In genomic region chr2:172644451-172644850, GRCm38 (mm10) we compare ENCODE assay signal across 18 mouse cellular contexts.
DNase-seq lines count a peak whose midpoint lies in the region; ATAC-seq and TF ChIP-seq lines count a peak whose summit lies in the region.
"Had no signal": no experiment of that assay in that cellular context is flagged by ENCODE, and none has a peak within 500 bp of the region (broad histone marks: within the 10 kb centered on the region; RNA-seq: fewer than 3 reads in every experiment).

No protein-coding gene starts in this region.

- intact Hi-C loops in heart, postnatal 10 days (cut with DNase I) = no loop called here
- intact Hi-C loops in gastrocnemius, postnatal 36 days (cut with DNase I) = no loop called here

- 35% methylated on average over 6 of the region's 6 CpGs for WGBS in heart, embryonic 16.5 days
- 37% methylated on average over 6 of the region's 6 CpGs for WGBS in limb, embryonic 10.5 days

- no peak overlapping the region for H3K4me2 ChIP-seq in heart, embryonic 16.5 days (ENCODE audit: low read depth, low read length)
- H3K4me2 ChIP-seq: forebrain, embryonic 12.5 days; midbrain, embryonic 15.5 days had no signal

- peak overlapping the region; percentile 42 for H3K27ac ChIP-seq in heart, embryonic 16.5 days (ENCODE audit: low read length)
- H3K27ac ChIP-seq in limb, embryonic 10.5 days = peak overlapping the region; percentile 73
- H3K27ac ChIP-seq: embryonic facial prominence, embryonic 12.5 days; forebrain, embryonic 12.5 days; kidney, postnatal 0 days; layer of hippocampus, adult 2 months; liver, embryonic 14.5 days; midbrain, embryonic 15.5 days had no signal

- no peak for ATAC-seq in heart, embryonic 16.5 days (replicated peaks; ENCODE audit: extremely low read depth, insufficient read depth, low FRiP score)
- ATAC-seq: inflammation-experienced regulatory T-cells, adult 6 months; midbrain, embryonic 15.5 days had no signal

- no peak for TF ChIP-seq CTCF in E14TG2a.4 (conservative IDR thresholded peaks at IDR 0.05; ENCODE audit: low read length)

- H3K9me3 ChIP-seq in heart, embryonic 16.5 days (replicated peaks; ENCODE audit: control insufficient read depth, low read length) = peaks cover 6% of the 10 kb centered on the region
- H3K9me3 ChIP-seq in E14TG2a.4 (ENCODE audit: low read length) = peaks cover 7% of the 10 kb centered on the region; the same call in 1 of the 2 replicates
- H3K9me3 ChIP-seq in limb, embryonic 10.5 days (replicated peaks) = no peaks in the 10 kb centered on the region
- H3K9me3 ChIP-seq: embryonic facial prominence, embryonic 12.5 days; forebrain, embryonic 12.5 days; midbrain, embryonic 15.5 days had no signal

- no peak for DNase-seq in heart, postnatal 10 days
- peak; percentile 94 for DNase-seq in 3T3-L1 (ENCODE audit: low read depth, low spot score)
- no peak for DNase-seq in limb, embryonic 10.5 days (ENCODE audit: low spot score)
- no peak for DNase-seq in layer of hippocampus, adult 9-11 months
- no peak for DNase-seq in gastrocnemius, postnatal 36 days
- DNase-seq: cerebellum, adult 2 months; retina, postnatal 1 day; thymus, adult 2 months had no signal

- H3K9ac ChIP-seq in heart, embryonic 16.5 days (ENCODE audit: low read length) = no peak overlapping the region
- H3K9ac ChIP-seq: embryonic facial prominence, embryonic 12.5 days; limb, embryonic 12.5 days; liver, embryonic 14.5 days; midbrain, embryonic 15.5 days had no signal

- H3K4me3 ChIP-seq in heart, embryonic 16.5 days (ENCODE audit: low read length) = no peak overlapping the region
- H3K4me3 ChIP-seq in E14TG2a.4 (replicated peaks; ENCODE audit: low read length) = peak overlapping the region; percentile 59
- H3K4me3 ChIP-seq in limb, embryonic 10.5 days = no peak overlapping the region
- H3K4me3 ChIP-seq: embryonic facial prominence, embryonic 12.5 days; forebrain, embryonic 12.5 days; layer of hippocampus, adult 2 months; limb, embryonic 12.5 days; midbrain, embryonic 15.5 days had no signal

- H3K36me3 ChIP-seq in heart, embryonic 16.5 days (ENCODE audit: control insufficient read depth, insufficient read depth) = no peaks in the 10 kb centered on the region
- H3K36me3 ChIP-seq in E14TG2a.4 (ENCODE audit: insufficient read depth, low read length) = no peaks in the 10 kb centered on the region
- no peaks in the 10 kb centered on the region for H3K36me3 ChIP-seq in limb, embryonic 10.5 days
- H3K36me3 ChIP-seq: embryonic facial prominence, embryonic 12.5 days; forebrain, embryonic 12.5 days; limb, embryonic 12.5 days; midbrain, embryonic 15.5 days had no signal

- H3K4me1 ChIP-seq in heart, embryonic 16.5 days (ENCODE audit: control insufficient read depth, insufficient read depth, low read length) = peaks cover 5% of the 10 kb centered on the region; the same call in 1 of the 2 replicates
- peaks cover 37% of the 10 kb centered on the region for H3K4me1 ChIP-seq in E14TG2a.4 (replicated peaks; ENCODE audit: low read depth, low read length)
- H3K4me1 ChIP-seq in limb, embryonic 10.5 days = peaks cover 43% of the 10 kb centered on the region
- H3K4me1 ChIP-seq: midbrain, embryonic 15.5 days had no signal

- no peaks in the 10 kb centered on the region; the same call in 1 of the 2 replicates for H3K27me3 ChIP-seq in heart, embryonic 16.5 days (ENCODE audit: control insufficient read depth, insufficient read depth, low read length)
- peaks cover 55% of the 10 kb centered on the region for H3K27me3 ChIP-seq in E14TG2a.4 (ENCODE audit: insufficient read depth, low read length)
- peaks cover 24% of the 10 kb centered on the region for H3K27me3 ChIP-seq in limb, embryonic 10.5 days (ENCODE audit: low read depth, poor library complexity, severe bottlenecking)
- H3K27me3 ChIP-seq: embryonic facial prominence, embryonic 12.5 days; midbrain, embryonic 15.5 days had no signal
